Mouse (Mus musculus) heart, postnatal 0 days (tissue): ENCODE measurements around the gene Mybpc2. TPM values are rescaled to one million over a fixed set of nuclear protein-coding genes. Genes with fewer than 3 reads are reported as not detected.

Source experiments
- ATAC-seq: fragments of 200-750 bp; cut with Nextera tagmentation; 2 replicates; pipeline ENCODE4 v1.8.0; 2017; ENCODE audit warnings: low read depth, moderate number of reproducible peaks, moderate library complexity; ENCODE audit not compliant: insufficient read depth
- DNase-seq: peaks from one replicate; pipeline ENCODE4 v3.0.0-alpha.2; 2016; ENCODE audit warnings: low spot score
- H3K27ac ChIP-seq: fragments of 300-500 bp; sonication (generic); 2 replicates; pipeline ENCODE4 v1.5.1; 2014; ENCODE audit warnings: low read depth, mild to moderate bottlenecking
- H3K27me3 ChIP-seq: fragments of 300-500 bp; sonication (generic); 2 replicates; pipeline ENCODE4 v1.6.1; 2014; ENCODE audit warnings: low read length, mixed read lengths; ENCODE audit not compliant: control insufficient read depth, insufficient read depth
- H3K36me3 ChIP-seq: fragments of 300-500 bp; sonication (generic); replicated peaks from 2 replicates; pipeline ENCODE4 v1.6.1; 2014; ENCODE audit warnings: low read length, mixed read lengths; ENCODE audit not compliant: control insufficient read depth, insufficient read depth
- H3K4me1 ChIP-seq: fragments of 300-500 bp; sonication (generic); 2 replicates; pipeline ENCODE4 v1.6.1; 2014; ENCODE audit warnings: antibody characterized with exemption; ENCODE audit not compliant: control insufficient read depth, insufficient read depth
- H3K4me2 ChIP-seq: fragments of 300-500 bp; sonication (generic); 2 replicates; pipeline ENCODE4 v1.6.1; 2014; ENCODE audit warnings: low read depth, mild to moderate bottlenecking, low read length, moderate library complexity
- H3K4me3 ChIP-seq: fragments of 300-500 bp; sonication (generic); 2 replicates; pipeline ENCODE4 v1.5.1; 2014; ENCODE audit warnings: low read depth, low read length
- H3K9ac ChIP-seq: fragments of 300-500 bp; sonication (generic); replicated peaks from 2 replicates; pipeline ENCODE4 v1.6.1; 2014; ENCODE audit warnings: low read depth, low read length, mixed read lengths
- H3K9me3 ChIP-seq: fragments of 300-500 bp; sonication (generic); replicated peaks from 2 replicates; pipeline ENCODE4 v1.6.1; 2016; ENCODE audit warnings: low read length; ENCODE audit not compliant: control insufficient read depth
- CTCF ChIP-seq: IDR thresholded peaks from 2 replicates; pipeline ENCODE4 v1.5.1; 2016; ENCODE audit warnings: antibody characterized with exemption, control low read depth, low read depth
- EP300 ChIP-seq: IDR thresholded peaks from 2 replicates; pipeline ENCODE4 v1.6.1; 2016; ENCODE audit warnings: antibody characterized with exemption, low read depth
- WGBS: fragments of 180-500 bp; shearing (Covaris S2); extraction: QIAGEN DNeasy Blood & Tissue Kit; methylation state at CpG from one replicate; pipeline ENCODE4 v1.1.7; 2014; 5-methylcytosine and 5-hydroxymethylcytosine counted together
- polyA plus RNA-seq: library from polyadenylated mRNA; unstranded; fragments of >200 nt; fragmentation: Nextera tagmentation; extraction: Ambion mirVana; gene quantifications from 2 replicates; pipeline ENCODE4 v1.2.1, GENCODE M21; 2015
- total RNA-seq: library from RNA; depleted of rRNA; stranded (reverse); fragments of >200 nt; gene quantifications from 2 replicates; pipeline ENCODE4 v1.2.3, GENCODE M21; 2014; ENCODE audit warnings: low replicate concordance

The Mybpc2 gene
- total and polyA plus RNA-seq, 2 experiments from 2014 or later: 2.6 to 4.5 TPM

DNA sequence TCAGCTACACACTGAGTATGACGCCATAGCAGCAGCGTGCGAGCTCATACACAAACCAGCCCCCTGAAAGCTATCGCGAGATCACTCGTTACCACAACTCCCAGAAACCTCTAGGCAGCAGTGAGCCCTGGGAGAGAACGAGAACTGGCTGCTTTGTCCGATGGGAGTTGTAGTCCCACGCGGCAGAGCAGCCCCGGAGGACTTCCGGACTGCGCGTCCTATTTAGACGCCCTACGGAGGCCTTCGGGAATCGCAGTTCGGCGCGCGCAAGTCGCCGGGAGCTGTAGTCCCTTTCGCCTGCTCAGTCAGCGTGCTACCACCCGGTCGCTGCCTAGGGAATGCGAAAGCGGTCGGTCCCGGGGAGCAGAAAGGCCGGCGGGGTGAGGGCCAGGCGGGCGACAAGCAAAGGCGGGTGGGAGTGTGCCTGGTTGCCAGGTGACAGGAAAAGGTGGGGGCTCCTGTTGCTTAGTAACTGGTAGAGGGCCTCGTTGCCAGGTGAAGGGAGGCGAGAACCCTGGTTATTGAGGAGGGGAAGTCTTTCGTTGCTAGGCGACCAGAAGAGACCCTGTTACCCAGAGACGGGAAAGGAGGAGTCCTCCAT lies 56.5 kb downstream of the Mybpc2 start, which contains the start of gene Josd2:
Gene Josd2 (plus strand): TSS at position 170 of the 601 bp plus-strand sequence.
- Histone ChIP-seq H3K4me3 (peak within 1 kb of the TSS; percentile 71), H3K4me1 (peaks cover 35% of the 10 kb centered on the region), H3K9ac (peak within 1 kb of the TSS; percentile 64), H3K36me3 (no peaks in the 10 kb centered on the region), H3K27me3 (peaks cover 8% of the 10 kb centered on the region; the same call in 1 of the 2 replicates), H3K4me2 (peak within 1 kb of the TSS; percentile 81), H3K27ac (peak within 1 kb of the TSS; percentile 99), H3K9me3 (no peaks in the 10 kb centered on the region)
- TF ChIP-seq EP300 (peak; percentile 68), CTCF (no peak)
- peak; percentile 82 for ATAC-seq
- DNase-seq: peak; percentile 99
- WGBS: 0% methylated on average over 42 of the region's 42 CpGs

DNA sequence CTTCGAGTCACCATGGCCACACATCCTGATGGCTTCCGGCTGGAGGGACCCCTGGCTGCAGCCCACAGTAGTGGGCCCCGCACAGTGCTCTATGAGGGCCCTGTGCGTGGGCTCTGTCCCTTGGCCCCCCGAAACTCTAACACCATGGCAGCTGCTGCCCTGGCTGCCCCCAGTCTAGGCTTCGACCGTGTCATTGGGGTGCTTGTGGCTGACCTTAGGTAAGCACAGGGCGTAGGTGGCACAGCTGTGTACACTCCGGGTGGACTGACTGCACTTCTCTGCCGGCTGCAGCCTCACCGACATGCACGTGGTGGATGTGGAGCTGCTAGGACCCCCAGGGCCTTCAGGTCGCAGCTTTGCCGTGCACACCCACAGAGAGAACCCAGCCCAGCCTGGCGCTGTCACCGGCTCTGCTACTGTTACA lies 57.6 kb downstream of the Mybpc2 start:
- H3K9ac ChIP-seq: no peak overlapping the region

DNA sequence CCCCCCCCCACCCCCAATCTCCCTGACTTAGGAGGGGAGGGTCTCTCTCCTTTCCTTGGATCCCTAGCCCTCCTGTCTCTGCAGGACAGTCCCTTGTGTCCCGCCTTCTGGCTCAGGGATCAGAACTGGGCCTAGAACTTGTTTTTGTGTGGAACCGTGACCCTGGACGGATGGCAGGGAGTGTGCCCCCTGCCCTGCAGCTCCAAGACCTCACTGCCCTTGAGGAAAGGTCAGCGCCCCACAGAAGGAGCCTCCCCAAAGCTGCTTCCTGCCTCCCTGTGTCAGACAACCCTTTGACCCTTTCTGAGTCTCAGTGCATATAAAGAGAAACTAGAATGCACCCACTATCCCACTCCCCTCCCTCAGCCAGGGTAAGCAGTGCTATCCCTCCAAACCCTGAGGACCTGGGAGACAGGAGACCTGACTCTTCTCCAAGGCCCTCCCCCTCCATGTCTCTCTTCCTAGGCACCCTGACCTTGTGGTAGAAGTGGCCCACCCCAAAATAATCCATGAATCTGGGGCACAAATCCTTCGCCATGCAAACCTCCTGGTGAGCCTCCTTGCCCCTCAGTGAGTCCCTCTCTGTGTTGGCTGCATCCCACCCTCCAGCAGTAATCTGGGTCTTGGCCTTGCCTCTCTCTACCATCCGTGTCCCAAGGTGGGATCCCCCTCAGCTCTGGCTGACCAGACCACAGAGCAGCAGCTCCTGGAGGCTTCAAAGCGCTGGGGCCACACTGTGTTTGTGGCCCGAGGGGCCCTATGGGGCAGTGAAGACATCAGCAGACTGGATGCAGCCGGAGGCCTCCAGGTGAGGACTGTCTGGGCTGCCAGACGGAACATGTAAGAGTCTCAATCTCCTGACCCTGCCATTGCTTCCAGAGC lies 58.2 kb downstream of the Mybpc2 start:
- 0 out of 2 replicates have a peak overlapping the region, but pooled peaks have one; percentile 7 for H3K27ac ChIP-seq
- H3K4me3 ChIP-seq: no peak overlapping the region
- ATAC-seq (no peak), DNase-seq (no peak)
- no peak overlapping the region for H3K4me2 ChIP-seq
- H3K27me3 ChIP-seq: peaks cover 24% of the 10 kb centered on the region
- 78% methylated on average over 10 of the region's 10 CpGs for WGBS
- no peak overlapping the region for H3K9ac ChIP-seq
- no peaks in the 10 kb centered on the region for H3K9me3 ChIP-seq
- peaks cover 28% of the 10 kb centered on the region for H3K4me1 ChIP-seq
- no peak for TF ChIP-seq EP300
- TF ChIP-seq CTCF: no peak
- peaks cover 13% of the 10 kb centered on the region for H3K36me3 ChIP-seq

More for the DNA sequence above, 57.6 kb downstream of the Mybpc2 start:
- Histone ChIP-seq H3K27ac (no peak overlapping the region), H3K4me3 (no peak overlapping the region), H3K4me2 (no peak overlapping the region), H3K4me1 (peaks cover 35% of the 10 kb centered on the region), H3K27me3 (peaks cover 18% of the 10 kb centered on the region), H3K36me3 (peaks cover 7% of the 10 kb centered on the region), H3K9me3 (no peaks in the 10 kb centered on the region)
- TF ChIP-seq CTCF (no peak), EP300 (no peak)
- 83% methylated on average over 16 of the region's 16 CpGs for WGBS
- ATAC-seq (no peak), DNase-seq (no peak)

DNA sequence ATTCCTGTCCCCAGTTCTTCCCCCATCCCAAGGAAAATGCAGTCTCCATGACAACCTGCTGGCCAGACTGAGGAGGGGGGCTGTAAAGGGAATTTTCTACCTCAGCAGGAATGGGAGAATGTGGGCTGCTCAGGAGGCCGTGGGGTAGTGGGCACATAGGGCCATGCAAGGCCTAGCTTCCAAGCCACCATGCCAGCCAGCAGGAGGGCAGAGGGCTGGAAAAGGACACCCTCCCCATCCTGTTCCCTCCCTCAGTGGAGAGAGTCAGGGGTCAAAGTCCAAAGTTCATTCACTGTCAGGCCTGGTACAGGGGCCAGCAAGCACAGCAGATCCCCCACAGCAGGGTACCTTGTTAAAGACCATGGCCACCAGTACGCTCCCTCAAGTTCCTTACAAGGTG lies 59.3 kb downstream of the Mybpc2 start, which contains the start of gene Aspdh:
Gene Aspdh (plus strand): TSS at position 281 of the 400 bp plus-strand sequence.
- Histone ChIP-seq H3K36me3 (peaks cover 18% of the 10 kb centered on the region), H3K27ac (0 out of 2 replicates have a peak within 1 kb of the TSS, but pooled peaks have one; percentile 17), H3K9me3 (no peaks in the 10 kb centered on the region), H3K9ac (no peak within 1 kb of the TSS), H3K4me2 (no peak within 1 kb of the TSS), H3K4me3 (no peak within 1 kb of the TSS), H3K27me3 (peaks cover 29% of the 10 kb centered on the region), H3K4me1 (peaks cover 17% of the 10 kb centered on the region)
- 80% methylated on average over 2 of the region's 2 CpGs for WGBS
- ATAC-seq (no peak), DNase-seq (no peak)
- TF ChIP-seq CTCF (no peak), EP300 (no peak)

DNA sequence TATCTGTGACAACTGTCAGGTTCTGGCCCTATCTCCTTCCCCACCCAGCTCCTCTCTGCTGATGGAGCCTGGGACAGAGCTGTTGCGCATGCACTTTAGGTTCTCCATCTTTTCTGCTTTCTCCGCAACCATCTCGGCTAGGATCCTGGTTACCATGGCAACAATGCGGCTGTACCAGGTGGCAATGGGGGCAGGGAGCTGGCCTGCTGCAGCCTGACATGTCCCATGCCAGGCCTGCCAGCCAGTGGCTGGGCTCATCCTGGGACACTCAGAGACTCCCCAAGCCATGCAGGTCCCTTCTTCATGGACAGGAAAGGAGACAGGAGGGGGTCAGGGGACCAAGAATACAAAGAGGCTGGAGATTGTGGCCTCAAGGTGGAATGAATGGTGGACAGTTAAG lies 59.9 kb downstream of the Mybpc2 start:
- TF ChIP-seq EP300 (no peak), CTCF (no peak)
- Histone ChIP-seq H3K4me1 (peaks cover 13% of the 10 kb centered on the region), H3K4me2 (no peak overlapping the region)

More for the DNA sequence above, 59.9 kb downstream of the Mybpc2 start:
- DNase-seq: no peak
- Histone ChIP-seq H3K9me3 (no peaks in the 10 kb centered on the region), H3K9ac (no peak overlapping the region), H3K4me3 (no peak overlapping the region), H3K27ac (no peak overlapping the region), H3K27me3 (peaks cover 29% of the 10 kb centered on the region), H3K36me3 (peaks cover 18% of the 10 kb centered on the region)
- no peak for ATAC-seq
- 41% methylated on average over 4 of the region's 4 CpGs for WGBS
